Mouse (Mus musculus) embryo, embryonic 11.5 days (tissue): ENCODE measurements around the gene Cpsf7.
"Not testable (repeated sequence)": the region's sequence is repeated elsewhere in the genome, so short reads cannot be mapped to it uniquely, and the experiment has no call there.

ENCODE experiments used
- DNase-seq: peaks from one replicate; pipeline ENCODE4 v3.0.0-alpha.2; 2012; ENCODE audit warnings: low read depth, low spot score

The Cpsf7 gene

GRCm38 (mm10) chr19:10525106-10525901 is at the start of gene Cpsf7:
Gene Cpsf7 (plus strand): TSS chr19:10525266.
- DNase-seq = peak; percentile 89

GRCm38 (mm10) chr19:10479541-10479940 is 45.5 kb upstream of the Cpsf7 start:
- DNase-seq = no peak

DNA sequence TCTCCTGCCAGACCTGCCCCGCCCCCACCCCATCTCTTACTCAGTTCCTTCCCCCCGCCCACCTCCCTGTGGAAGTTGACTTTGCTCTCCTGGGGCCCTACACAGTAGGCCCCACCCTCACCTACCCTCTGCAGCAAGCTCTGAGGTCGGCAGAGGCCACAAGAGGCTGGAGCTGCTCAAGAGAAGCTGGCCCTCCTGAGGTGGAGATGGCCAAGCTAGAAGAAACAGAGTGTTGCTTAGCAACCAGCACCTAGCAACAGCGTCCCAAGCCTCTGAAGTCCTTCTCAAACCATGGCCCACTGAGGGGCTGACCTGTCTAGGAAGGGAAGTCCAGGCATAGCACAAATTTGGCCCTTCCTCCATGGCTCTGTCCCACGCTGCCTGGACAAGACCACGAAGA is 42.4 kb upstream of the Cpsf7 start, which contains the start of gene Ppp1r32:
Gene Ppp1r32 (minus strand): TSS at position 226 of the 400 bp plus-strand sequence.
- peak; percentile 36 for DNase-seq

GRCm38 (mm10) chr19:10486264-10486738 is 38.8 kb upstream of the Cpsf7 start:
- DNase-seq = peak; percentile 62

DNA sequence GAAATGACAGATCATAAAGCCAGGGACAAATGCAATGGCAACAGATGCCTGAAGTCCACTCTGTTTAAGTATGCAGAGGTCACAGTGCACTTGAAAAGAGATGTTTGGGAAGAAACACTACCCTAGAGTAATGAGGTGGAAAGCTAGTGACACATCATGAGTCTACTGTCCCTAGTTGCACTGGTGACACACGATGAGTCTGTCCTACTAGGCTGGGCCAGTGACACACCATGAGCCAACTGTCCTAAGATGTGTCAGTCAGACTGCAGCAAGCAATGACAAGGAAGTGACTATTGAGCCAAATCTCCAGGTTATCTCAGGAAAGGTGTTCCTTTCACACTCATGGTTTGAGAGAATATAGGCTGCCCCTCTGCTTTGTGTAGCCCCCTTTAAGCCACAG is 29.4 kb upstream of the Cpsf7 start:
- DNase-seq = no peak

GRCm38 (mm10) chr19:10496976-10497375 is 28.1 kb upstream of the Cpsf7 start:
- DNase-seq = no peak

- no peak for DNase-seq
Measured at GRCm38 (mm10) chr19:10497512-10498160, 27.4 kb upstream of the Cpsf7 start.

DNA sequence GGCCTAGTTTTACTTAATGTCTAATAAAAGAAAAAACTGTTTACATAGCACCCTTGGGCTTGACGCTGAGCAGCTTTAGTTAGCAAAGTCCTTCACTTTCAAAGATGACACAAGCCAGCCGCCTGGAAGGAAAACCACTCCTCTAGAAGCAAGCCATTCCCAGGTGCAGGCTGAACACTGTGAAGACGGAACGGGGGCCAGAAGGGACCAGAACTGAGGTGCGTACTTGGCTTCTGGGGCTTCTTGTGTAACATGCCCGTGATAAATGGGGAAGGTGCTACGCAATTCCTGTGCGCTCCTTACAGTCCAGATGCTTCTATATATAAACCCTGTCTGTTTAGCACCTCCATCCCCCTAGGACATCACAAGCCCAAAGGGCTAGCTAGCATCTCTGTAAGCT is 24.5 kb upstream of the Cpsf7 start:
- no peak for DNase-seq

DNA sequence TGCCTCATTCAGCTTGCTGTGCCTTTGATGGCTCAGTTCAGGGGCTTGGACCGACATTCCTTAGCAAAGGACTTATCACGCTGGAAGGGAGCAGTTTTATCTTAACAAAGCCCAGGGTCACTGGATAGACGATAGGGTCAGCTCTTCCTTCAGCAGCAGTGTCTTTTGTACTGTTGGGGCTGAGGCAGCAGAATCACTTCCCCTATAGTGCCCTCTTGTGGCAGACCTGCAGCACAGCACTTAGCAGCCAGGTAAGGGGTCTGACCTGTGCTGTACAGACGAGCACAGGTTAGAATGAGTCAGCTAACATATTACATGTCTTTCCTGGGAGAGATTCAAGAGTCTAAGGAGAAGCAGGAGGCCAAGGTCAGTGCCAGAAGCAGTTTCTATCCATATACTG is 22.5 kb upstream of the Cpsf7 start:
- peak; percentile 30 for DNase-seq

DNA sequence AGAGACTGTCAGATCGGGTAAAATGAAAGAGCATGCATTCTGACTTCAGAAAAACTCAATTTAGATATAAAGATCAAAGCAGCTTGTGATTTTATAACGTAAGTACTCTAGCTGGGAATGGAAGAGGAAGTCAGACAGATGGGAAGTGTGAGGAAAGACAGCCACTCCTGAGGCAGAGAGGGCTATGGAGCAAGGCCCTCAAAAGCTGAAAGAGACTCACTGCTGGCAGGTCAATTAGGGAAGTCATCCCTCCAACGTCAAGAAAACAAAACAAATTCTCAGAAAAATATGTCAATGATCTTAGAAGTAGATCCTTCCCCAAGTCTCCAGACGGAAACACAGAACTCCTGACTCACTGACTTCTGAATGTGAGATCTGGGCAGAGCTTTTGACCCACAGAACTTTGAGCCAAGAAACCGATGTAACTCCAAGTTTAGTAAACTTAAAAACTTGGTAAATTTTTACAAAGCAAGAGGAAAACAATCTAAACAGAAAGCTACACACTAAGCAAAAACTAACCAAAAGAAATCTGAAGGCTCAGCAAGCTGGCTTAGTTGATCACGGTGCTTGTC is 14.2 kb upstream of the Cpsf7 start:
- DNase-seq = no peak

GRCm38 (mm10) chr19:10520355-10520754 is 4.7 kb upstream of the Cpsf7 start:
- DNase-seq = peak; percentile 16

GRCm38 (mm10) chr19:10521926-10522325 is 3.1 kb upstream of the Cpsf7 start:
- no peak for DNase-seq

- no peak for DNase-seq
Measured at GRCm38 (mm10) chr19:10523483-10524080, 1.5 kb upstream of the Cpsf7 start.

GRCm38 (mm10) chr19:10524784-10525105 is 321 bp upstream of the Cpsf7 start:
- no peak for DNase-seq

GRCm38 (mm10) chr19:10525910-10526309 is 844 bp downstream of the Cpsf7 start, which contains the start of gene Sdhaf2:
Gene Sdhaf2 (minus strand): TSS chr19:10526142.
- peak; percentile 29 for DNase-seq

DNA sequence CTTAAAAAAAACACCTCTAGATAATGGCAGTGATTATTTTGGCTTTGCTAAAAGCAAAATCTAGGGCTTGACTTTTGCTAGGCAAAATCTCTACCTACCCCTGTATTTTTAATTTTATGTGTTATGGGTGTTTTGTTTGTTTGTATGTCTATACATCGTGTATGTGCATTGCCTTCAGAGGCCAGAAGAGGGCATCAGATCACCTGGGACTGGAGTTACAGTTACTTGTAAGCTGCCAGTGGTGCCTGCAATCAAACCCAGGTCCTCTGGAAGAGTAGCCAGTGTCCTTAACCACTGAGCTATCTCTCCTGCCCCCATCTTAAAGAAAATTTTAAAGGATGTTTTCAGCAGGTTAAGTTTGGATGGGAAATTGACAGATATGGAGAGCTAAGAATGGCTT is 5.0 kb downstream of the Cpsf7 start:
- DNase-seq = no peak

- no peak for DNase-seq
Measured at GRCm38 (mm10) chr19:10539454-10539853, 14.4 kb downstream of the Cpsf7 start.

GRCm38 (mm10) chr19:10555624-10556510 is 30.8 kb downstream of the Cpsf7 start, which contains the start of gene Tmem216:
Gene Tmem216 (minus strand): TSS chr19:10556238.
- DNase-seq = peak; percentile 63

DNA sequence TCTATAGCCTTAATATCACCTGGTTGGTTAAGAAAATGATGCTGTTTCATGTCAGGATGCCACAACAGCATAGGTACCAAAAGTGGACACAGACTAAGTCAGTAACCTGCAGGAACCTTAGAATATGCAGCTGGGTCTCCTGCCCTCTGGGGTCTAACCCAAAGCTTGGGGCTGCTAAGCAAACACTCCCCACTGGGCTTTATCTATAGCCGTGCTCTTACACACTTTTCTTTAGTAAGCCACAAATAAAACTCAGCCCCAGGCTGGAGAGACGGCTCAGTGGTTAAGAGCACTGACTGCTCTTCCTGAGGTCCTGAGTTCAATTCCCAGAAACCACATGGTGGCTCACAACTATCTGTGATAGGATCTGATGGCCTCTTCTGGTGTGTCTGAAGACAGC is 31.9 kb downstream of the Cpsf7 start:
- no peak for DNase-seq

DNA sequence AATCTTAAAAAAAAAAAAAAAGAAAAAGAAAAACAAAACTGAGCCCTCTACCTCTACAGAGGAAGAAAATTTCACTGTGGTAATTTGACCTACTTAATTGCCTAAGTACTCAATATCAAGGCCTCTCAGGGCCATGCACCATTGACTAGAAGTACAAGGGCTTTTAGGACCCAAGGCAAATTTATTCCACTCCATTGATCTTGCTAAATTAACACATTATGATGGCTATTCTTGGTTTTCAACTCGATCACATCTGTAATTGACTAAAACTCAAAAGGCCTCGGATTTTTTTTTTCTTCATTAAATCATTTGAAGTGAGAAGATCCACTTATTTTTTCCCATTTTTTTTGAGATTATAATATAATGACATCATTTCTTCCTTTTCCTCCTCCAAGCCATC is 32.4 kb downstream of the Cpsf7 start:
- no peak for DNase-seq

GRCm38 (mm10) chr19:10557837-10558375 is 32.8 kb downstream of the Cpsf7 start:
- DNase-seq = not testable (repeated sequence)
